ENCODE assay signal across 24 mouse cellular contexts in the genomic region with DNA sequence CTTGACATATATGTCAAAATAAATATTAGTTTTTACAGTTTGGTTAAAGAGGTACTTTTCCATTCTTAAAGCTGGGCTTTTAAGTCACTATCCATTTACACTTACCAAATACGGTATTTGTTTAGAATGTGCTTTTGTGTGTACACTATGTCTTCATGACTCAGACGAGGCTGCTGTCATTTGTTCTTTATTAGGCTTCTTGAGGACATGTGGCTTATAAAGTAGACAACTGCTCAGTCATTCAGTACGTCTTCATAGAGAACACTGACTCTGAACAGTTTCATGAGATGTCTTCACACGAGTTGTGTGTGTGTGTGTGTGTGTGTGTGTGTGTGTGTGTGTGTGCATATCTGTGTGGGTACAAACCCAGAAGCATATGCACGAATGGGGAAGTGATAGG.
A peak's percentile ranks its signal among the peaks of the same experiment; 100 is the strongest.
DNase-seq lines count a peak whose midpoint lies in the region; ATAC-seq and TF ChIP-seq lines count a peak whose summit lies in the region.
"Had no signal": no experiment of that assay in that cellular context is flagged by ENCODE, and none has a peak within 500 bp of the region (broad histone marks: within the 10 kb centered on the region; RNA-seq: fewer than 3 reads in every experiment).

No protein-coding gene starts in this region.

- TF ChIP-seq POLR2A in lung, adult 2 months (IDR thresholded peaks at IDR 0.05; ENCODE audit: borderline replicate concordance, extremely low read depth, low read depth, low read length) = no peak
- no peak for TF ChIP-seq POLR2A in CH12.LX (IDR thresholded peaks at IDR 0.05; ENCODE audit: low read depth, low read length)

- no peak for TF ChIP-seq CTCF in lung, embryonic 14.5 days (IDR thresholded peaks at IDR 0.05; ENCODE audit: low read depth)
- no peak for TF ChIP-seq CTCF in lung, adult 2 months (IDR thresholded peaks at IDR 0.05; ENCODE audit: insufficient read depth, low read length)
- TF ChIP-seq CTCF in CH12.LX (conservative IDR thresholded peaks at IDR 0.05 in 1 of 2, IDR thresholded peaks at IDR 0.05 in 1 of 2; ENCODE audit: low read depth in 2 of 2, low read length in 2 of 2) = no peak

- H3K27me3 ChIP-seq in lung, embryonic 14.5 days (ENCODE audit: insufficient read depth, low read length) = no peaks in the 10 kb centered on the region
- H3K27me3 ChIP-seq in lung, embryonic 16.5 days (ENCODE audit: control insufficient read depth, insufficient read depth, low read depth, low read length) = no peaks in the 10 kb centered on the region
- no peaks in the 10 kb centered on the region for H3K27me3 ChIP-seq in CH12.LX (replicated peaks)
- H3K27me3 ChIP-seq: embryonic facial prominence, embryonic 13.5 days; embryonic facial prominence, embryonic 15.5 days; forebrain, embryonic 12.5 days had no signal

- H3K4me2 ChIP-seq in lung, embryonic 14.5 days = no peak overlapping the region
- H3K4me2 ChIP-seq in lung, embryonic 16.5 days (ENCODE audit: low read depth, low read length) = no peak overlapping the region
- H3K4me2 ChIP-seq in CH12.LX (ENCODE audit: insufficient read depth, low read depth, poor library complexity, severe bottlenecking) = no peak overlapping the region
- H3K4me2 ChIP-seq: embryonic facial prominence, embryonic 13.5 days; embryonic facial prominence, embryonic 15.5 days; forebrain, embryonic 12.5 days had no signal

- H3K9me3 ChIP-seq in lung, embryonic 14.5 days (ENCODE audit: low read depth, low read length) = no peaks in the 10 kb centered on the region
- no peaks in the 10 kb centered on the region for H3K9me3 ChIP-seq in lung, embryonic 16.5 days (ENCODE audit: control insufficient read depth, low read length)
- H3K9me3 ChIP-seq in CH12.LX (replicated peaks; ENCODE audit: low read length) = no peaks in the 10 kb centered on the region
- H3K9me3 ChIP-seq: embryonic facial prominence, embryonic 13.5 days; embryonic facial prominence, embryonic 15.5 days; forebrain, embryonic 10.5 days; forebrain, embryonic 12.5 days had no signal

- no peak overlapping the region for H3K27ac ChIP-seq in lung, embryonic 14.5 days (ENCODE audit: low read depth)
- H3K27ac ChIP-seq in lung, embryonic 16.5 days (ENCODE audit: low read length) = no peak overlapping the region
- no peak overlapping the region for H3K27ac ChIP-seq in CH12.LX (ENCODE audit: insufficient read depth, low read depth)
- H3K27ac ChIP-seq: embryonic facial prominence, embryonic 13.5 days; embryonic facial prominence, embryonic 15.5 days; forebrain, embryonic 10.5 days; forebrain, embryonic 12.5 days had no signal

- peak; percentile 45 for DNase-seq in lung, embryonic 14.5 days
- DNase-seq in lung, postnatal 36 days = no peak
- no peak for DNase-seq in lung, adult 2 months
- peak; percentile 6 for DNase-seq in CH12.LX (ENCODE audit: extremely low read depth)
- DNase-seq: adrenal gland, adult 2 months; adrenal gland, postnatal 10 days; adrenal gland, postnatal 25 days; B cell, adult 2 months; cerebellum, adult 11 months; cerebellum, adult 18-20 months; cerebellum, adult 8-10 months; cerebellum, adult 9-11 months; cerebellum, postnatal 14 days; cerebellum, postnatal 36 days; embryo, embryonic 11 days had no signal

- dilution Hi-C loops in CH12.LX (cut with MboI; ENCODE audit: extremely low pct_ligation_motif_present, extremely low pct_unique_long_range_greater_than_20kb, low sequenced_read_pairs) = no loop called here

- no peak for TF ChIP-seq EP300 in CH12.LX (IDR thresholded peaks at IDR 0.05; ENCODE audit: low read length)

- H3K4me3 ChIP-seq in lung, embryonic 14.5 days (ENCODE audit: low read depth, low read length) = no peak overlapping the region
- H3K4me3 ChIP-seq in lung, embryonic 16.5 days (ENCODE audit: low read length) = no peak overlapping the region
- no peak overlapping the region for H3K4me3 ChIP-seq in lung, adult 2 months (replicated peaks; ENCODE audit: extremely low read depth, low read depth, low read length)
- no peak overlapping the region for H3K4me3 ChIP-seq in CH12.LX (replicated peaks in 1 of 3; ENCODE audit: low read depth in 2 of 3, low read length in 2 of 3, poor library complexity in 1 of 3)
- H3K4me3 ChIP-seq: embryonic facial prominence, embryonic 13.5 days; embryonic facial prominence, embryonic 15.5 days; erythroblast, embryonic 14.5 days; forebrain, embryonic 10.5 days; forebrain, embryonic 12.5 days had no signal

- H3K79me2 ChIP-seq in CH12.LX (replicated peaks; ENCODE audit: control insufficient read depth, extremely low read depth, insufficient read depth, poor library complexity, severe bottlenecking) = no peaks in the 10 kb centered on the region

- in situ Hi-C loops in CH12.LX (cut with MboI; ENCODE audit: low pct_ligation_motif_present, low pct_unique_long_range_greater_than_20kb, low sequenced_read_pairs) = no loop called here

- peak; percentile 69; the same call in 1 of the 2 replicates for ATAC-seq in lung, embryonic 14.5 days (ENCODE audit: insufficient read depth)
- peak; percentile 60 for ATAC-seq in lung, embryonic 16.5 days (ENCODE audit: low read depth)
- ATAC-seq: CD4-positive, CD25-positive, alpha-beta regulatory T cell, adult 4 months; forebrain, embryonic 14.5 days; forebrain, embryonic 16.5 days had no signal

- TF ChIP-seq RAD21 in CH12.LX (IDR thresholded peaks at IDR 0.05; ENCODE audit: low read depth, low read length) = no peak

- H3K4me1 ChIP-seq in lung, embryonic 14.5 days (ENCODE audit: insufficient read depth) = no peaks in the 10 kb centered on the region
- H3K4me1 ChIP-seq in lung, embryonic 16.5 days (replicated peaks; ENCODE audit: control insufficient read depth, insufficient read depth, low read length) = no peaks in the 10 kb centered on the region
- no peaks in the 10 kb centered on the region for H3K4me1 ChIP-seq in lung, adult 2 months (ENCODE audit: control insufficient read depth, insufficient read depth, low read length)
- no peaks in the 10 kb centered on the region for H3K4me1 ChIP-seq in CH12.LX (ENCODE audit: control insufficient read depth in 1 of 2, insufficient read depth in 2 of 2)
- H3K4me1 ChIP-seq: embryonic facial prominence, embryonic 13.5 days; embryonic facial prominence, embryonic 15.5 days; forebrain, embryonic 10.5 days; forebrain, embryonic 12.5 days had no signal

- H3K9ac ChIP-seq in lung, embryonic 14.5 days = no peak overlapping the region
- no peak overlapping the region for H3K9ac ChIP-seq in lung, embryonic 16.5 days (ENCODE audit: low read length)
- no peak overlapping the region for H3K9ac ChIP-seq in CH12.LX (ENCODE audit: insufficient read depth, low read depth)
- H3K9ac ChIP-seq: embryonic facial prominence, embryonic 13.5 days; embryonic facial prominence, embryonic 15.5 days; forebrain, embryonic 12.5 days had no signal

- WGBS in lung, embryonic 14.5 days = 37% methylated on average over 5 of the region's 5 CpGs
- 42% methylated on average over 5 of the region's 5 CpGs for WGBS in lung, embryonic 16.5 days
- WGBS in lung, adult 2 months = 45% methylated on average over 5 of the region's 5 CpGs

- H3K36me3 ChIP-seq in lung, embryonic 14.5 days (ENCODE audit: insufficient read depth) = no peaks in the 10 kb centered on the region
- H3K36me3 ChIP-seq in lung, embryonic 16.5 days (ENCODE audit: control insufficient read depth, insufficient read depth, low read length) = no peaks in the 10 kb centered on the region
- H3K36me3 ChIP-seq in CH12.LX (replicated peaks in 1 of 2; ENCODE audit: control insufficient read depth in 1 of 2, insufficient read depth in 1 of 2, low read length in 1 of 2) = no peaks in the 10 kb centered on the region
- H3K36me3 ChIP-seq: embryonic facial prominence, embryonic 13.5 days; embryonic facial prominence, embryonic 15.5 days; forebrain, embryonic 10.5 days; forebrain, embryonic 12.5 days had no signal

TF ChIP-seq in CH12.LX, 34 proteins besides CTCF, POLR2A, EP300 and RAD21:
- TF ChIP-seq ZMIZ1 (IDR thresholded peaks at IDR 0.05; ENCODE audit: low read depth, low read length) = no peak
- no peak for TF ChIP-seq NRF1 (IDR thresholded peaks at IDR 0.05; ENCODE audit: low read depth, low read length)
- peak; percentile 26; the same call in 1 of the 2 replicates for TF ChIP-seq BHLHE40 (IDR thresholded peaks at IDR 0.05; ENCODE audit: low read depth, low read length)
- TF ChIP-seq MAFK (IDR thresholded peaks at IDR 0.05; ENCODE audit: insufficient replicate concordance, low read length) = no peak

Comparison
In these comparisons a context has a peak if more than half of its experiments do, and no peak if none do; other contexts are left out.
1. DNase-seq: peak in lung, embryonic 14.5 days (single experiment) and CH12.LX (single experiment); none in lung, postnatal 36 days (single experiment) and lung, adult 2 months (single experiment).